Mouse (Mus musculus) neutrophil, adult 5-6 weeks (primary cell): ENCODE measurements around the gene Wbp4. TPM values are rescaled to one million over a fixed set of nuclear protein-coding genes. Genes with fewer than 3 reads are reported as not detected.
"Not testable (repeated sequence)": the region's sequence is repeated elsewhere in the genome, so short reads cannot be mapped to it uniquely, and the experiment has no call there.

Experiments
- ATAC-seq: fragments of 151-379, 151-347 bp; 2 replicates; pipeline ENCODE4 v1.8.0; 2017; ENCODE audit warnings: mild to moderate bottlenecking, moderate TSS enrichment; ENCODE audit not compliant: insufficient number of reproducible peaks, poor library complexity, low FRiP score, severe bottlenecking; ENCODE audit errors: extremely low read depth
- total RNA-seq: library from RNA; stranded (forward); fragments of 200-1000 nt; gene quantifications from 2 replicates; pipeline ENCODE4 v1.2.3, GENCODE M21; 2017

The Wbp4 gene
- total RNA-seq, 1 experiment from 2014 or later, result 66.0 TPM

- ATAC-seq, result no peak
Measured at GRCm38 (mm10) chr14:79473384-79473783, 7.9 kb downstream of the Wbp4 start.

GRCm38 (mm10) chr14:79467621-79468020 lies 13.7 kb downstream of the Wbp4 start:
- no peak for ATAC-seq

- no peak for ATAC-seq
Measured at GRCm38 (mm10) chr14:79465623-79466022, 15.7 kb downstream of the Wbp4 start.

- no peak for ATAC-seq
Measured at GRCm38 (mm10) chr14:79460988-79461387, 20.3 kb downstream of the Wbp4 start.

GRCm38 (mm10) chr14:79460401-79460800 lies 20.9 kb downstream of the Wbp4 start:
- no peak for ATAC-seq

GRCm38 (mm10) chr14:79452591-79452934 lies 28.8 kb downstream of the Wbp4 start:
- not testable (repeated sequence) for ATAC-seq

- ATAC-seq, result peak; percentile 94
Measured at GRCm38 (mm10) chr14:79451681-79452590, 29.4 kb downstream of the Wbp4 start, which contains the start of gene Kbtbd6. Gene Kbtbd6, plus strand, starts transcription at chr14:79451835.

GRCm38 (mm10) chr14:79445055-79445620 lies 36.2 kb downstream of the Wbp4 start:
- ATAC-seq, result no peak

GRCm38 (mm10) chr14:79444601-79445000 lies 36.7 kb downstream of the Wbp4 start:
- no peak for ATAC-seq

GRCm38 (mm10) chr14:79441441-79441840 lies 39.9 kb downstream of the Wbp4 start:
- ATAC-seq, result peak; percentile 84

GRCm38 (mm10) chr14:79440655-79441054 lies 40.7 kb downstream of the Wbp4 start:
- ATAC-seq, result no peak

- no peak for ATAC-seq
Measured at GRCm38 (mm10) chr14:79434068-79434467, 47.3 kb downstream of the Wbp4 start.

GRCm38 (mm10) chr14:79426730-79427365 lies 54.5 kb downstream of the Wbp4 start:
- ATAC-seq, result not testable (repeated sequence)

GRCm38 (mm10) chr14:79425979-79426729 lies 55.2 kb downstream of the Wbp4 start, which contains the start of gene Kbtbd7:
Gene Kbtbd7, plus strand, starts transcription at chr14:79426511.
- peak; percentile 98 for ATAC-seq

- no peak for ATAC-seq
Measured at GRCm38 (mm10) chr14:79420083-79420685, 61.1 kb downstream of the Wbp4 start.

- ATAC-seq, result no peak
Measured at GRCm38 (mm10) chr14:79413121-79413520, 68.2 kb downstream of the Wbp4 start.

- ATAC-seq, result no peak
Measured at GRCm38 (mm10) chr14:79410662-79411061, 70.7 kb downstream of the Wbp4 start.
